Mouse (Mus musculus) myocyte (in vitro differentiated cells): ENCODE measurements around the gene Ror2. TPM values are rescaled to one million over a fixed set of nuclear protein-coding genes. Genes with fewer than 3 reads are reported as not detected.

Experiments used
- H3K27me3 ChIP-seq: one replicate; pipeline ENCODE4 v1.6.1; 2011; ENCODE audit not compliant: control insufficient read depth, insufficient read depth, insufficient read length
- H3K36me3 ChIP-seq: one replicate; pipeline ENCODE4 v1.6.1; 2011; ENCODE audit not compliant: control insufficient read depth, insufficient read depth
- H3K4me2 ChIP-seq: one replicate; pipeline ENCODE4 v1.6.1; 2011; ENCODE audit warnings: low read depth, control low read depth
- H3K4me3 ChIP-seq: one replicate; pipeline ENCODE4 v1.5.1; 2011; ENCODE audit warnings: mild to moderate bottlenecking, control low read depth, moderate library complexity
- H3K79me2 ChIP-seq: one replicate; pipeline ENCODE4 v1.6.1; 2011; ENCODE audit not compliant: control insufficient read depth, insufficient read depth
- H3ac ChIP-seq: one replicate; pipeline ENCODE4 v1.6.1; 2011; ENCODE audit not compliant: control insufficient read depth, insufficient read length
- CEBPB ChIP-seq: IDR thresholded peaks from 2 replicates; pipeline ENCODE4 v1.6.1; 2011; ENCODE audit warnings: mild to moderate bottlenecking, moderate library complexity; ENCODE audit not compliant: poor library complexity, insufficient read depth, severe bottlenecking
- E2F4 ChIP-seq: IDR thresholded peaks from one replicate; pipeline ENCODE4 v1.6.1; 2011; ENCODE audit warnings: mild to moderate bottlenecking, control low read depth, moderate library complexity; ENCODE audit not compliant: insufficient read depth
- MAX ChIP-seq: IDR thresholded peaks from one replicate; pipeline ENCODE4 v1.6.1; 2011; ENCODE audit warnings: low read depth, mild to moderate bottlenecking, control low read depth
- MYOD1 ChIP-seq, 3 experiments: IDR thresholded peaks; one replicate each; pipeline ENCODE4 v1.6.1; 2011; ENCODE audit warnings: control low read depth in 2 of 3, low read depth in 2 of 3, mild to moderate bottlenecking in 2 of 3, moderate library complexity in 1 of 3; ENCODE audit not compliant: insufficient read length in 2 of 3, control insufficient read depth in 1 of 3
- MYOG ChIP-seq, 3 experiments: IDR thresholded peaks; one replicate each; pipeline ENCODE4 v1.6.1; 2011; ENCODE audit warnings: control low read depth in 2 of 3, low read depth in 2 of 3, mild to moderate bottlenecking in 2 of 3; ENCODE audit not compliant: insufficient read length in 2 of 3, control insufficient read depth in 1 of 3, insufficient read depth in 1 of 3
- POLR2A ChIP-seq: IDR thresholded peaks from one replicate; pipeline ENCODE4 v1.6.1; 2011; ENCODE audit warnings: low read depth, mild to moderate bottlenecking, control low read depth, moderate library complexity; ENCODE audit not compliant: insufficient read length
- POLR2AphosphoS2 ChIP-seq: IDR thresholded peaks from one replicate; pipeline ENCODE4 v1.6.1; 2011; ENCODE audit warnings: low read depth, control low read depth; ENCODE audit not compliant: insufficient read length
- REST ChIP-seq: IDR thresholded peaks from one replicate; pipeline ENCODE4 v1.6.1; 2011; ENCODE audit warnings: mild to moderate bottlenecking, control low read depth, moderate library complexity; ENCODE audit not compliant: insufficient read depth, insufficient read length
- SRF ChIP-seq: IDR thresholded peaks from one replicate; pipeline ENCODE4 v1.6.1; 2011; ENCODE audit warnings: low read depth; ENCODE audit not compliant: control insufficient read depth, insufficient read length
- TCF12 ChIP-seq: IDR thresholded peaks from one replicate; pipeline ENCODE4 v1.6.1; 2011; ENCODE audit warnings: mild to moderate bottlenecking, control low read depth; ENCODE audit not compliant: poor library complexity, insufficient read depth, severe bottlenecking
- TCF3 ChIP-seq: IDR thresholded peaks from one replicate; pipeline ENCODE4 v1.6.1; 2011; ENCODE audit warnings: low read depth, control low read depth; ENCODE audit not compliant: insufficient read length
- USF1 ChIP-seq: IDR thresholded peaks from one replicate; pipeline ENCODE4 v1.6.1; 2011; ENCODE audit warnings: low read depth, mild to moderate bottlenecking, control low read depth, moderate library complexity
- polyA plus RNA-seq: library from polyadenylated mRNA; unstranded; fragments of >200 nt; fragmentation: generic; extraction: Trizol; gene quantifications from one replicate; pipeline ENCODE4 v1.2.1, GENCODE M21; 2012; ENCODE audit warnings: missing spikeins

The Ror2 gene
- polyA plus RNA-seq, 1 experiment = 0.12 TPM

DNA sequence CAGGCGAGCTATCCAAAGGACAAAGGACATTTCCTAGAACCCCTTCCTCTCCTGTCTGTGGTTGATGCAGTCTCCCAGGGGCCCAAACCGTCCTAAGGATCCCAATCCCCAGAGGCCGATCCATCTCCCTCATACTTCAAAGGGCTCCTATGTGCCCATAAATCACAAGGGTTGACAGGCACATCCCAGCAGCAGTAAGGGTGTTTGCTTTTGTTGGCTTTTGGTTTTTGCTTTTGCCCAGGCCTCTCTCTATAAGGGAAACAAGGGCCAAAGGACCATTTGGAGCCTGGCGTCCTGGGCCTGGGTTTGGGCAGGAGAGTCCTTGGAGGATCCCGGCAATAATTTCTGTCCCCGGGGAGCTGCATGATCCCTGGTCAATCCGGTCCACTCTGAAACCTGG is 9.5 kb downstream of the Ror2 start:
- H3K4me2 ChIP-seq = no peak overlapping the region
- H3ac ChIP-seq = no peak overlapping the region
- H3K36me3 ChIP-seq = no peaks in the 10 kb centered on the region
- no peaks in the 10 kb centered on the region for H3K27me3 ChIP-seq
- H3K79me2 ChIP-seq = no peaks in the 10 kb centered on the region
- H3K4me3 ChIP-seq = no peak overlapping the region
- TF ChIP-seq MYOD1 (IDR thresholded peaks at IDR 0.05; ENCODE audit: control insufficient read depth in 1 of 3, insufficient read length in 2 of 3, low read depth in 2 of 3) (no peak), POLR2A (no peak), TCF3 (no peak), CEBPB (no peak), SRF (no peak), MYOG (IDR thresholded peaks at IDR 0.05; ENCODE audit: control insufficient read depth in 1 of 3, insufficient read depth in 1 of 3, insufficient read length in 2 of 3, low read depth in 2 of 3) (no peak), E2F4 (no peak), POLR2AphosphoS2 (no peak), MAX (no peak), REST (no peak), USF1 (no peak)

GRCm38 (mm10) chr13:53275778-53276177 is 10.1 kb downstream of the Ror2 start:
- Histone ChIP-seq H3K4me3 (no peak overlapping the region), H3ac (no peak overlapping the region), H3K36me3 (no peaks in the 10 kb centered on the region), H3K4me2 (no peak overlapping the region), H3K27me3 (no peaks in the 10 kb centered on the region), H3K79me2 (no peaks in the 10 kb centered on the region)
- no peak for TF ChIP-seq CEBPB

GRCm38 (mm10) chr13:53274771-53275170 is 11.2 kb downstream of the Ror2 start:
- no peaks in the 10 kb centered on the region for H3K36me3 ChIP-seq
- H3ac ChIP-seq = no peak overlapping the region
- no peak overlapping the region for H3K4me2 ChIP-seq
- no peaks in the 10 kb centered on the region for H3K79me2 ChIP-seq
- TF ChIP-seq POLR2AphosphoS2 = no peak
- no peak for TF ChIP-seq TCF12
- no peak for TF ChIP-seq USF1
- no peak for TF ChIP-seq TCF3
- TF ChIP-seq MAX = no peak
- no peak for TF ChIP-seq MYOD1 (IDR thresholded peaks at IDR 0.05; ENCODE audit: control insufficient read depth in 1 of 3, insufficient read length in 2 of 3, low read depth in 2 of 3)
- no peak for TF ChIP-seq POLR2A
- TF ChIP-seq MYOG (IDR thresholded peaks at IDR 0.05; ENCODE audit: control insufficient read depth in 1 of 3, insufficient read depth in 1 of 3, insufficient read length in 2 of 3, low read depth in 2 of 3) = no peak
- TF ChIP-seq REST = no peak
- no peak for TF ChIP-seq SRF
- no peak for TF ChIP-seq CEBPB
- TF ChIP-seq E2F4 = no peak
- H3K4me3 ChIP-seq = no peak overlapping the region
- no peaks in the 10 kb centered on the region for H3K27me3 ChIP-seq

DNA sequence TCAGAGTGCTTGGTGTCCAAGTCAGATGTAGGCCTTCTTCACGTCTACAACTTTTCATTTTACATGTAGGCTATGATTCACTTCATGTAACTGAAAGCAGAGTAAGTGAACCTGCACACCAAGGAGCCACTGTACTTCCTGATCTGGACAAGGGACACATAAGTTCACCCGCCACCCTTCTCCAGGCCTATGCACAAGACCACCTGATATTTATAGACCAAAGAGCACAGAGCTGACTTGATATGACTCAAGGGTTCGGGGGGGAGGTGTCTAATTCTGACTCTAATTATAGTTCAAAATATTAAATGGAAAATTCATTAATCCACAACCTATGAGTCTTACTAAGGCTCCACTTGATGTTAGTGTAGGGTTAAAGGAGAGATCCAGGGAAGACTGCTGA is 14.3 kb downstream of the Ror2 start:
- Histone ChIP-seq H3K4me2 (no peak overlapping the region), H3K27me3 (no peaks in the 10 kb centered on the region), H3K79me2 (no peaks in the 10 kb centered on the region), H3K36me3 (no peaks in the 10 kb centered on the region), H3K4me3 (no peak overlapping the region), H3ac (no peak overlapping the region)
- TF ChIP-seq MYOD1 (IDR thresholded peaks at IDR 0.05; ENCODE audit: control insufficient read depth in 1 of 3, insufficient read length in 2 of 3, low read depth in 2 of 3) (no peak), TCF3 (no peak), MAX (no peak), CEBPB (no peak), USF1 (no peak), E2F4 (no peak), REST (no peak), POLR2A (no peak), MYOG (IDR thresholded peaks at IDR 0.05; ENCODE audit: control insufficient read depth in 1 of 3, insufficient read depth in 1 of 3, insufficient read length in 2 of 3, low read depth in 2 of 3) (no peak), SRF (no peak), POLR2AphosphoS2 (no peak), TCF12 (no peak)

DNA sequence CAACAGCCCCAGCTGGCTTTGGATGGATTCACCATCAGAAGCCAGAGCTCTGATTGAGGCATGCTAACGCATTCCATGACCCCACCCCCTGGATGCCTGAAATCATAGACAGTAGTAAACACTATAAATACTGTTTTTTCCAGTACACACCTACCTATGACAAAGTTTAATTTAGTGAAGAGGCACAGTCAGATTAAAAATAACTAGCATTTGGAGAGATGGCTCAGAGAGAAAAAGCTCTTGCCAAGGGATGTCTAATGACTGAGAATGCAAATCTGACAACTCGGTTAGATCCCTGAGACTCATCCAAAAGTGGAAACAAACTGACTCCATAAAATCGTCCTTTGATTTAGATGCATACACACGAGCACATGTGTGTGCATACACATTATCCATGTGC is 15.4 kb downstream of the Ror2 start:
- H3K4me2 ChIP-seq = no peak overlapping the region
- H3K36me3 ChIP-seq = no peaks in the 10 kb centered on the region
- H3ac ChIP-seq = no peak overlapping the region
- peaks cover 5% of the 10 kb centered on the region for H3K27me3 ChIP-seq
- H3K79me2 ChIP-seq = no peaks in the 10 kb centered on the region
- TF ChIP-seq CEBPB = no peak
- TF ChIP-seq MAX = no peak
- TF ChIP-seq MYOD1 (IDR thresholded peaks at IDR 0.05; ENCODE audit: control insufficient read depth in 1 of 3, insufficient read length in 2 of 3, low read depth in 2 of 3) = no peak
- no peak for TF ChIP-seq REST
- no peak for TF ChIP-seq MYOG (IDR thresholded peaks at IDR 0.05; ENCODE audit: control insufficient read depth in 1 of 3, insufficient read depth in 1 of 3, insufficient read length in 2 of 3, low read depth in 2 of 3)
- no peak for TF ChIP-seq USF1
- TF ChIP-seq TCF3 = no peak
- TF ChIP-seq TCF12 = no peak
- H3K4me3 ChIP-seq = no peak overlapping the region
